Mouse (Mus musculus): ENCODE results near the gene Tex261.

DNA sequence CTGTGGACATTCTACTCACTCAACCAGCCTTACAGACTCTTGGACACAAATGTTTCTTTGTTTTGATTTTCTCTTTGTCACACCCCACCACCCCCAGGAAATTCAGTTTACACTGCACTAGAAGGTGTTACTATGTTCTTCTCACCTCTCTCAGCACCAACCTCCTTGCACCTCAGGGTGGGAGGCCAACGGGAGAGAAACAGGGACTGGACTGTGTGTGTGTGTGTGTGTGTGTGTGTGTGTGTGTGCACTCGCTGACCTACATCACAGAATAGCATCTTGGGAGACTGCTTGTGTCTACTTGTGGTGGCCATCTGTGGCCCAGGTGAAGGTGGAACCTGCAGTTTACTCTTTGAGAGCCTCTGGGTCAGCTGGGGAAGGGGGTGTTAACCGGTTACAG lies 10.8 kb upstream of the Tex261 start:
- no peak for TF ChIP-seq POLR2A (IDR thresholded peaks at IDR 0.05; ENCODE audit: low read depth, low read length)
- no peak for TF ChIP-seq CTCF (conservative IDR thresholded peaks at IDR 0.05; ENCODE audit: insufficient read depth, insufficient read length, low read depth, low read length)

Measured in kidney, adult 2 months (tissue).